Mouse (Mus musculus) adrenal gland, adult 18-20 months (tissue): Measurements from ENCODE around the gene Brd2. TPM values are rescaled to one million over a fixed set of nuclear protein-coding genes. Genes with fewer than 3 reads are reported as not detected.
A peak's percentile ranks its signal among the peaks of the same experiment; 100 is the strongest.

Experiments
- DNase-seq, 2 experiments: peaks; one replicate each; pipeline ENCODE4 v3.0.0; 2021 to 2022; ENCODE audit warnings: low spot score in 2 of 2
- total RNA-seq, 2 experiments: library from RNA; stranded (reverse); gene quantifications; 1 replicate in 1 of 2; 2 replicates in 1 of 2; pipeline ENCODE4 v1.2.3; 2021

The Brd2 gene
- total RNA-seq, 2 experiments from 2014 or later, result 199 to 244 TPM

GRCm38 (mm10) chr17:34090923-34091322, 31.5 kb downstream of the Brd2 start:
- DNase-seq, result no peak

DNA sequence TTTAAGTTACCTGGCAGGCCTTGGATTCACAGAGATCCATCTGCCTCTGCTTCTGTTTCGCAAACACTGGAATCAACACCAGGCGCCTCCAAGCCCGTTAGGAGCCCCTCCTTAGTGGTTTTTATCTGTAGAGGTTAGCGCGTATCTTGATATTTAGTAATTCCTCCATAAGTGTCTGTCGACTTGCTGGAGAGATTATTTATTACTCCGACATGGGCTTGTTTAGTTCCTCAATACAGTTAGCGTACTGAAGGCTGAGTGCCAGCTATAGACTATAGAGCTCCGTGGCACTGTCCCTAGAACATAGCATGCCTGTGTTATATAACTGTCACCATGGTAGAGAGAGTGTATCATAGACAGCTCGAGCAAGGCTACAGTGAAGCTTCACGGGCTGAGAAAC, 34.3 kb downstream of the Brd2 start:
- DNase-seq, result no peak

- DNase-seq, result no peak
Measured at GRCm38 (mm10) chr17:34087386-34087785, 35.0 kb downstream of the Brd2 start.

- DNase-seq, result no peak
Measured at GRCm38 (mm10) chr17:34083104-34083503, 39.3 kb downstream of the Brd2 start.

GRCm38 (mm10) chr17:34079621-34080020, 42.8 kb downstream of the Brd2 start:
- DNase-seq, result no peak

GRCm38 (mm10) chr17:34079002-34079401, 43.4 kb downstream of the Brd2 start:
- DNase-seq, result no peak

DNA sequence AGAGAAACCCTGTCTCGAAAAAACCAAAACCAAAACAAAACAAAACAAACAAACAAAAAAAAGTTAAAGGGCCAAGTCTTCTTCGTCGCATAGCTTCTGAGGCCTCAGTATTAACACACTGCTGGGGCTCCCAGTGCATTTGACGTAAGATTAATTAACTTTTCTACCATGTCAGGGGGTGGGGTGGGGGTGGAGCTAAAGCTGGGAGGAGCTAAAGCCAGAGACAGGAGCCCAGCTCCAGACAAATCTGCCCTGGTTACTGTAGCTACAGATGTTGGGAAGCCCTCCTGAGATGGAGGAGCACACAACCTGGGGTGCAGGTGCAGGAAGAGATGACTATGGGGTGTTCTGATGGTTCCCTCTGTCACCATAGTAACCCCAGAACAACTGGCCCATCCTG, 44.3 kb downstream of the Brd2 start:
- DNase-seq, result no peak

- DNase-seq, result peak; percentile 56 to 63
Measured at GRCm38 (mm10) chr17:34077549-34077948, 44.9 kb downstream of the Brd2 start.

DNA sequence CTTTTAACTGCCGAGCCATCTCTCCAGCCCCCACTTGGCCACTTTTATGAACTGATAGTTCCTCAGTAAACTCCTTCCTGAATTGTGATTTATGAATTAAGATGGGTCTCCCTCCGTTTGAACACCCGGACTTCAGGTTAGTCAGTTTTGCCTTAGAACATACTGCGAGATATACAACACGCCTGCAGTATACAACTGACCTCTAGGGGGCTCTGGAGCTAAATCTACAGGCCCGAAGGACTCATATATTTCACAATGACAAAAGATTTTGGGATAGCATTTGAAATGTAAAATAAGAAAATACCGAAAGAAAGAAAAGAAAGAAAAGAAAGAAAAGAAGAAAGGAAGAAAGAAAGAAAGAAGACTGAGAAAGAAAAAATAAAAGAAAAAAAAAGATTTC, 47.2 kb downstream of the Brd2 start:
- DNase-seq, result peak; percentile 62 to 76

GRCm38 (mm10) chr17:34072091-34072490, 50.3 kb downstream of the Brd2 start:
- DNase-seq, result no peak

DNA sequence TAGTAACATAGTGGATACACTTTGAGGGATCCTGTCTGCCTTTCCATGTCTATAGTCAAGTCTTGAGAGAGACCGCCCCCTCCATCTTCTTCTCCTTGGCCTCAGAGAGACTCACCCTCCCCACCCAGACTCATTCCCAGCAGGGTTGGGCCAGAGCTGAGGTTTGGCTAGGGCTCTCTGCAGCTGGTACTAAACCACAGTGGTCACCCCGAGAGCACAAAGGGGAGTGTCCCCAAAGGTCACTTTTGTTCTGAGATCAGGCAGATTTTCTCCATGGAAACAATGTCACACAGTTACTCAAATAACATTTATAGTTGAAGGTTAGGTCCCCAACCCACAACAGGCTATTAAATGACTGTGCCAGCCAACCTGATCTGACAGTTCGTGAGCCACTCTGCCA, 53.6 kb downstream of the Brd2 start:
- no peak for DNase-seq

Other genes with a start within 250 kb of the Brd2 start
- gene Gm7029, start 248.8 kb downstream of the Brd2 start, total RNA-seq, result not detected
- gene Kifc1, start 232.0 kb downstream of the Brd2 start, total RNA-seq, result 1 to 10 TPM in 1 of 2 experiments, under 1 TPM in 1; 0.86 to 1.8 TPM
- not detected for gene Platr17, start 217.5 kb downstream of the Brd2 start, total RNA-seq
- 10 to 100 TPM; 25.5 to 29.7 TPM for gene Daxx, start 213.2 kb downstream of the Brd2 start, total RNA-seq
- 100 to 1,000 TPM; 179 to 234 TPM for gene Tapbp, start 206.7 kb downstream of the Brd2 start, total RNA-seq
- 10 to 100 TPM; 20.3 to 23.3 TPM for gene Zbtb22, start 206.7 kb downstream of the Brd2 start, total RNA-seq
- 10 to 100 TPM; 42.8 to 46.3 TPM for gene Rgl2, start 193.1 kb downstream of the Brd2 start, total RNA-seq
- 10 to 100 TPM; 79.6 to 90.7 TPM for gene Pfdn6, start 182.3 kb downstream of the Brd2 start, total RNA-seq
- 10 to 100 TPM; 29.2 to 35.7 TPM for gene Wdr46, start 182.0 kb downstream of the Brd2 start, total RNA-seq
- 1 to 10 TPM; 3.9 to 5.0 TPM for gene B3galt4, start 171.1 kb downstream of the Brd2 start, total RNA-seq
- gene Vps52, start 166.8 kb downstream of the Brd2 start, total RNA-seq, result 10 to 100 TPM; 51.1 to 53.5 TPM
- 100 to 1,000 TPM; 672 to 676 TPM for gene Rps18, start 166.6 kb downstream of the Brd2 start, total RNA-seq
- 1,000 to 10,000 TPM in 1 of 2 experiments, 100 to 1,000 TPM in 1; 550 to 1,344 TPM for gene H2-K1, start 122.3 kb downstream of the Brd2 start, total RNA-seq
- 10 to 100 TPM; 43.9 to 45.5 TPM for gene Ring1, start 98.0 kb downstream of the Brd2 start, total RNA-seq
- 100 to 1,000 TPM; 246 to 274 TPM for gene H2-Ke6, start 94.6 kb downstream of the Brd2 start, total RNA-seq
- gene Slc39a7, start 91.0 kb downstream of the Brd2 start, total RNA-seq, result 100 to 1,000 TPM; 131 to 156 TPM
- 10 to 100 TPM; 55.9 to 58.2 TPM for gene Rxrb, start 90.8 kb downstream of the Brd2 start, total RNA-seq
- gene Col11a2, start 83.2 kb downstream of the Brd2 start, total RNA-seq, result 1 to 10 TPM; 1.4 to 1.9 TPM
- gene H2-Oa, start 30.3 kb downstream of the Brd2 start, total RNA-seq, result under 1 TPM; 0.36 to 0.54 TPM
- 10 to 100 TPM; 14.7 to 21.0 TPM for gene H2-DMa, start 3.1 kb downstream of the Brd2 start, total RNA-seq
- 1 to 10 TPM; 2.0 to 3.8 TPM for gene H2-DMb2, start 20.7 kb upstream of the Brd2 start, total RNA-seq
- gene H2-DMb1, start 30.4 kb upstream of the Brd2 start, total RNA-seq, result 10 to 100 TPM in 1 of 2 experiments, 1 to 10 TPM in 1; 8.5 to 13.3 TPM
- 10 to 100 TPM; 13.8 to 24.9 TPM for gene Tap1, start 64.9 kb upstream of the Brd2 start, total RNA-seq
- 10 to 100 TPM; 15.2 to 31.6 TPM for gene Psmb9, start 65.1 kb upstream of the Brd2 start, total RNA-seq
- gene Psmb8, start 75.1 kb upstream of the Brd2 start, total RNA-seq, result 10 to 100 TPM; 36.2 to 74.2 TPM
- 10 to 100 TPM; 51.6 to 60.9 TPM for gene Tap2, start 80.9 kb upstream of the Brd2 start, total RNA-seq
- gene H2-Ob, start 116.3 kb upstream of the Brd2 start, total RNA-seq, result under 1 TPM; 0.40 to 0.99 TPM
- gene H2-Ab1, start 135.1 kb upstream of the Brd2 start, total RNA-seq, result 100 to 1,000 TPM in 1 of 2 experiments, 10 to 100 TPM in 1; 90.9 to 173 TPM
- gene H2-Aa, start 165.2 kb upstream of the Brd2 start, total RNA-seq, result 100 to 1,000 TPM; 119 to 219 TPM
- 100 to 1,000 TPM; 134 to 220 TPM for gene H2-Eb1, start 183.2 kb upstream of the Brd2 start, total RNA-seq
- not detected for gene H2-Eb2, start 203.0 kb upstream of the Brd2 start, total RNA-seq
- under 1 TPM; 0.27 to 0.38 TPM for gene Btnl2, start 232.2 kb upstream of the Brd2 start, total RNA-seq